Mouse (Mus musculus) frontal cortex, adult 2 months (tissue): ENCODE results near the gene Slc30a6. TPM values are rescaled to one million over a fixed set of nuclear protein-coding genes. Genes with fewer than 3 reads are reported as not detected.
"Not testable (repeated sequence)": the region's sequence is repeated elsewhere in the genome, so short reads cannot be mapped to it uniquely, and the experiment has no call there.

ENCODE experiments used
- DNase-seq, 2 experiments: peaks; one replicate each; pipeline ENCODE4 v3.0.0; 2022; ENCODE audit warnings: low spot score in 1 of 2; ENCODE audit errors: extremely low spot score in 1 of 2
- polyA plus RNA-seq: library from polyadenylated mRNA; depleted of rRNA; stranded (reverse); fragments of >200 nt; gene quantifications from 2 replicates; pipeline ENCODE4 v1.2.3, GENCODE M21; 2012; rRNA removed

The Slc30a6 gene
- polyA plus RNA-seq, 1 experiment: 23.5 TPM

DNA sequence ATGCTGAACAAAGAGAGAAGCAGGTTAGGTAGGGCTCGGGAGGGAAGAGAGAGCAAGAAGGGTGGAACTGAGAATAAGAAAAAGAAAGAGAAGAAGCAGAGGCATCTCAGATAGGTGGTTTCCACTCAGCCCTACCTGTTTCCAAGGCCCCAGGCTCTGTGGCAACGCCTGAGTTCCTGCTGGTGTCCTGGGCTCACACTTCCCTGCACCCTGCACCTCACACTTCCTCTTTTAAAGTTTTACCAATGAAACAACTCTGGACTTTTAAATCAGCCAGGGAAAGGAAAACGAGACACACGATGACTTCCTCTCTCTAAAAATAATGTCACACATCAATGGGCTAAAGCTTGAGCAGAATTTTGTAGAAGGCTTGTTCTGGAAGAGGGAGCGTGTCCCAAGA lies 45.1 kb downstream of the Slc30a6 start:
- DNase-seq: no peak

DNA sequence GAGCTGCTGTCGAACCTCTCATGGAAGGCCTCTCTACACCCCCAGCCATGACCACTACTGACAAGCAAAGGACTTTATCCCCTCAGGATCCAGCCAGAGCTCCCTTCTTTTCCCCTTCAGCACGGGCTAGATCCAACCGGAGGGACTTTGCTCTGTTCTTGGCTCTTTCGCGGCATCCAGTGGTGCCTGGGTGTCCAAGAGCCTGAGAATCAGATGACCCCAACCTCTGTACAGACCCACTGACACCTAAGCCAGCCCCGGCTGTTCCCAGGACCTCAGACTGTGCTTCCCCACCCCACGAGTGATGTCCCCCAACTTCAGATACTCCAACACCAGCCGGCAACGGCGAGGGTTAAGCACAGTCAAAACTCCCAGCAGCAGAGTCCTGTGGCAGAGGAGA lies 54.4 kb downstream of the Slc30a6 start:
- no peak for DNase-seq

DNA sequence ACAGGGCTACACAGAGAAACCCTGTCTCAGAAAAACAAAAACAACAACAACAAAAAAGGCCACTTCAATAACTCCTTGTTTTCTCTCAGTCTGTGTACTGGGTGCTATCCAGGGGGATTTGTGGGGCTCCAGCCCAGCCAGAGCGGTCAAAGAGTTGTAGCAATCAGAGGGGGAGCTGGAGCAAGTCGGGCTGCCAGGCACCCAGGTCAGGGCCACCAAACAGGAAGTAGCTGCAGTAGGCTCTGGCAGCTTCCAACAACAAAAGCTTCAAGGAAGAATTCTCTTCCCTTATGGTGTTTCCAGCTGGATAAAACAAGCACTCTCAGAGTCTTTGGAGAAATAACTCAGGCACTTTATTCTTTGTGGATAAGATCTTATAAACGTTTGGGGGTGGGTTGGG lies 58.5 kb downstream of the Slc30a6 start:
- DNase-seq: no peak

DNA sequence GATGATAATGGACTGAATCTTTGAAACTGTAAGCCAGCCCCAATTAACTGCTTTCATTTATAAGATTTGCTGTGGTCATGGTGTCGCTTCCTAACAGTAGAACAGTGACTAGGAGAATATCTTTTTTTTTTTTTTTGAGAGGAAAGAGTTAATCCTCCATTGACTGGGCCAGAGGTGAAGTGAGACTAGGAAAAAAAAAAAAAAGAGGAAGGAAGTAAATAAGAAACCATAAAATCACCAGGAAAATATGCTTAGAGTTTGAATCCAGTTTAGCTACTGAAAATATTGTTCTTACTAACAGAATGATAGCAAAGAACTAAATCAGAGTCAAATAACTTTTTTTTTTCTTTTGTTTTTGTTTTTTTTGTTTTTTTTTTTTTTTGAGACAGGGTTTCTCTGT lies 59.3 kb downstream of the Slc30a6 start:
- DNase-seq: no peak

DNA sequence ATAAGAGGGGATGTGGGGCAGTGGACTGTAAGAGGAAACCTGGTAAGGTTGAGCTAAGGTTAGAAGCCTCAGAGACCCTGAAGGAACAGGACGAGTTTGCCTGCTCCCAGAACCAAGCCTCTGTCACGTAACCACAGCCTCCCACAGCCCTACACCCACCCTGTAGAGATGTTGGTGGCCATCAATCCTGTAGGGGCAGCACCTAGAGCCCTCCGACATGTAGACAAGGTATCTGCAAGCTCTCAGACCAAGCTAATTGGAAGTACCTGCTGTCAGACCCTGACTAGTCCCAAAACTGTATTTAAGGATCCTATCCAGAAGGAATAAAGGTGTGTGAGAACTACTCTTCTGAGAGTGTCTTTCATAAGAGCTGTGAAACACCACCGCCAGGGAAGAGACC lies 60.0 kb downstream of the Slc30a6 start:
- DNase-seq: no peak

DNA sequence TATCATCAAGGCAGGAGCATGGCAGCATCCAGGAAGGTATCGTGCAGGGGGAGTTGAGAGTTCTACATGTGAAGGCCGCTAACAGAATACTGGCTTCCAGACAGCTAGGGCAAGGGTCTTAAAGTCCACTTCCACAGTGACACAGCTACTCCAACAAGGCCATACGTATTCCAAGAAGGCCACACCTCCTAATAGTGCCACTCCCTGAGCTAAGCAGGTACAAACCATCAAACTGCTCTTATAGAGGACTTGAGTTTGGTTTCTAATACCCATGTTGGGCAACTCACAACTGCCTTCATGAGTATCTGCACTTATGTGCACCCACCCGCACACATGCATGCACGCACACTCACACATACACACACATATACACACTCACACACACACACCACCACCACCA lies 61.4 kb downstream of the Slc30a6 start:
- DNase-seq: no peak

DNA sequence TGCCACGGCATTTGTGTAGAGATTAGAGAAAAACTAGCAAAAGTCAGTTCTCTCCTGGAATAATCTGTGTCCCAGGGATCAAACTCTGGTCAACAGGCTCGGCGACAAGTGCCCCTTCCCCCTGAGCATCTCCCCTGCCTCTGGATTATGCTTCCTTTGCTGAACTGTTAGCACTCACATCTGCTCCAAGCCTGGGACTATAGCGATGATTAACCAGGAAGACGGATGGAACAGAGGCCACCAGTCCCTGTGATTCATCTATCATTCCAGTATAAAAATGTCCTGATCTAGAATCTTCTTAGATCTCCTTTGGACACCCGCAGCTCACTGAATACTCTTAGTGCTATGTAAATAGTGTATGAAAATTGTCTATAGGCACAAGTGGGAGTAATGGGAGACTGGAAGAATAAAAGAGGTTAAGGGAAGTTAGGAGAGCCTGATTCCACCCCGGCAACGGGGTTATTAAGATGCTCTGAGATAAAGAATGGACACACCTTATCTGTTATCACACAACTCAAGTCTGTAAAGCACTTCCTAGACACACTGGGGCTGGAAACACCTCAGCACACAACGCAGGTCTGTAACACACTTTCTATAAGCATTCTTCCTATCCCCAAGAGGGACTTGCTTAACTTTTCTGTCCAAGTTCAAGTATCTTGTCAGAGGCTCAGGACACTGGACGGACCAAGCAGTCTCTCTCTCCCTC lies 62.7 kb downstream of the Slc30a6 start:
- DNase-seq: no peak

DNA sequence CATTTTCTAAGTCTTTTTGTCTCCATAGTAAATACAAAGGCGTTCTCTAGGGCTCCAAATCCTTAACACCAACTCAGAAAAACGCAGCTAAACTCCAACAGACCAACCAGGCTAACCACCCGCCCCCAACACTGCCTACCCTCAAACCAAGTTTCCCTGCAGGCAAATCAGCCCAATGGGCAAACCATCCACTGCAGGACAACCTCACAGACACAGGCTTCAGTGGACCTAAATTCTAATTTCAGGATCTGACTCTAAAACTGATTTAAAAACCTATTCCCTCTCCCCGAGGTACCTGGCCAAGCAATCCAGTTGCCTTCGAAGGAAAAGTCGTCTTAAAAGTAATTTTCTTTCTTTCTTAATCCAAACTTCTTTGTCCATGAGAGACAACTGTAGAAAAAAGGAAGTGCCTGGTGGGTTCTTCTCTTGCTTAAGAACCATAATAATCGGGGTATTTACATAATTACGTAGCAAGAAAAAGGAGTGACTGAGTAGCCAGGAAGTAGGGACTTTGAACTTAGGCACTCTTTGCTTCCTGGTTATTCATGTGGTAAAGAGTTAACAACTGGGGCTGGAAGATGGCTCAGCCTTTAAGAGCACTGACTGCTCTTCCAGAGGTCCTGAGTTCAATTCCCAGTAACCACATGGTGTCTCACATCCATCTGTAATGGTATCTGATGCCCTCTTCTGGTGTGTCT lies 63.5 kb downstream of the Slc30a6 start, which contains the start of gene Nlrc4:
Gene Nlrc4 (minus strand): TSS at position 432 of the 698 bp plus-strand sequence.
- no peak for DNase-seq

DNA sequence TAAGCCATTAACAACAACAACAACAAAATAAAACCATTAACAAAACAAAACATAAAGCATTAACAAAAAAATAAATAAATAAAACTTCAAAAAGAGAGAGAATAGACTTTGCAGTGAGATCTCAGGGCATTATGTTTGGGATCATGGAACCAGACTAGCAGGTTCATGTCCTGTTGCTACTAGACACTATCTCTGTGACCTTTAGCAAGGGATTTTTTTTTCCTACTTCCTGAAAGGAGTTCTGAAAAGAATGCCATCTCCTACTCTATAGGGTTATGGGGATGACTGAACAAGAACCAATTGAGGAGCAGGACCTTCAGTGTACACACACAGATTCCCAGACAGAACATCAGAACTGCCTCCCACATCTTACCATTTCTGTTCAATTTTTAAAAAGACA lies 68.1 kb downstream of the Slc30a6 start:
- DNase-seq: no peak

DNA sequence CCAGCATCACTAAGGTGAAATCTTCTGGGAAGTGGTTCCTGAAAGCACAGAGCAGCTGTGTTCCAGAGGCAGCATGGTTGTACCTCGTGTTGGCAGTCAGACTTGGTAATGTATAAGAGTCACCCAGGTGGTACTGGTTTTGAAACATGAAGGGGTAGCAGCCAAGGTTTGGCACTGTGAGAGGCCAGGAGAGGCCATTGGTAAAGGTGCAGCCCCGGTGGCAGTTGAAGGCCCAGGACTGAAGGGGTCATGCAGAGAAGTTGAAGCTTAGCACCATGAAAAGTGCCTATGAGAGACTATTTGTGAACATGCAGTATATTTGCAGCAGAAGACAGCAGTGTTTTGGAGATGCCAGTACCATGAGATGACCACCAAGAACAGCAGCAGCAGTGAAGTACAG lies 72.6 kb downstream of the Slc30a6 start:
- DNase-seq: not testable (repeated sequence)

DNA sequence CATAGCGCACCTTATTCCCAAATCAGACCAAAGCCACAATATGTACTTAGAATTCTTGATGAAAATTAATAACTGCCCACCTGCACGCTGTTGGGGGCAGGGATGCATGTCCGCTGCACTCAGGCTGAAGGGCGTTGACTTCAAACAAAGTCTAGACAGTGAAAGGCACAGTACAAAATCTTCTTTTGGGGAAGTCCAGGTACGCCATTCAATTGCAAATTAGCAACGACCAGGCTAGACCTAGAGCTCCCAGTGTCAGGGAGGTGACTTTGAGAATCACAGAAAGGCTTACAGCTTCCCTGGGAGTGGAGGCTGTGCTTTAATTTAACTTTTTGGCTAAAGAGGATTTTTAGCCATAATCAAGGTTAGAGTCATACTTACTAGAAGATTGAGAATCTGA lies 74.7 kb downstream of the Slc30a6 start:
- not testable (repeated sequence) for DNase-seq

Other genes with a start within 250 kb of the Slc30a6 start
- 51.8 and 58.4 TPM in 2 replicates for gene Memo1, start 100.1 kb upstream of the Slc30a6 start, polyA plus RNA-seq
- 71.9 and 86.0 TPM in 2 replicates for gene Dpy30, start 71.7 kb upstream of the Slc30a6 start, polyA plus RNA-seq
- gene Spast, start 56.6 kb upstream of the Slc30a6 start, polyA plus RNA-seq: 28.9 and 29.3 TPM in 2 replicates
- 0.08 and 0.18 TPM in 2 replicates for gene Nlrc4, start 63.5 kb downstream of the Slc30a6 start, polyA plus RNA-seq
- gene Yipf4, start 93.9 kb downstream of the Slc30a6 start, polyA plus RNA-seq: 38.6 and 41.4 TPM in 2 replicates
- gene Birc6, start 132.7 kb downstream of the Slc30a6 start, polyA plus RNA-seq: 88.3 and 97.9 TPM in 2 replicates